Mouse (Mus musculus) kidney, adult 2 months (tissue): Measurements from ENCODE around the gene Fxyd5. TPM values are rescaled to one million over a fixed set of nuclear protein-coding genes. Genes with fewer than 3 reads are reported as not detected.

ENCODE experiments used
- DNase-seq: peaks from one replicate; pipeline ENCODE4 v3.0.0; 2021
- H3K27ac ChIP-seq: fragments of 200-500 bp; 2 replicates; pipeline ENCODE4 v1.5.1; 2012; ENCODE audit warnings: low read depth, low read length, control low read depth, inconsistent platforms; ENCODE audit not compliant: insufficient read depth
- H3K27me3 ChIP-seq: fragments of 200-500 bp; replicated peaks from 2 replicates; pipeline ENCODE4 v1.6.1; 2012; ENCODE audit warnings: mild to moderate bottlenecking, moderate library complexity, low read length, inconsistent platforms; ENCODE audit not compliant: control insufficient read depth, insufficient read depth
- H3K36me3 ChIP-seq: fragments of 200-500 bp; 2 replicates; pipeline ENCODE4 v1.6.1; 2012; ENCODE audit warnings: mild to moderate bottlenecking, moderate library complexity, low read length, inconsistent platforms; ENCODE audit not compliant: control insufficient read depth, insufficient read depth
- H3K4me1 ChIP-seq: fragments of 200-500 bp; 2 replicates; pipeline ENCODE4 v1.6.1; 2011; ENCODE audit warnings: low read length; ENCODE audit not compliant: control insufficient read depth, insufficient read depth
- H3K4me3 ChIP-seq: fragments of 200-500 bp; 2 replicates; pipeline ENCODE4 v1.5.1; 2011; ENCODE audit warnings: mild to moderate bottlenecking, low read depth, low read length, control low read depth; ENCODE audit not compliant: insufficient read depth
- CTCF ChIP-seq: fragments of 200-500 bp; conservative IDR thresholded peaks from 2 replicates; pipeline ENCODE4 v1.5.1; 2011; ENCODE audit warnings: low read depth, mild to moderate bottlenecking, control low read depth, low read length, moderate library complexity, mixed read lengths; ENCODE audit not compliant: insufficient read depth, insufficient read length
- POLR2A ChIP-seq: fragments of 200-500 bp; IDR thresholded peaks from one replicate; pipeline ENCODE4 v1.6.1; 2011; ENCODE audit warnings: low read depth, low read length, control low read depth
- WGBS: fragments of 180-500 bp; shearing (Covaris S2); methylation state at CpG from one replicate; pipeline ENCODE4 v1.1.7; 2018; 5-methylcytosine and 5-hydroxymethylcytosine counted together
- polyA plus RNA-seq: library from polyadenylated mRNA; depleted of rRNA; stranded (reverse); fragments of >200 nt; gene quantifications from 2 replicates; pipeline ENCODE4 v1.2.3, GENCODE M21; 2012

The Fxyd5 gene
- polyA plus RNA-seq, 1 experiment: 54.2 TPM

DNA sequence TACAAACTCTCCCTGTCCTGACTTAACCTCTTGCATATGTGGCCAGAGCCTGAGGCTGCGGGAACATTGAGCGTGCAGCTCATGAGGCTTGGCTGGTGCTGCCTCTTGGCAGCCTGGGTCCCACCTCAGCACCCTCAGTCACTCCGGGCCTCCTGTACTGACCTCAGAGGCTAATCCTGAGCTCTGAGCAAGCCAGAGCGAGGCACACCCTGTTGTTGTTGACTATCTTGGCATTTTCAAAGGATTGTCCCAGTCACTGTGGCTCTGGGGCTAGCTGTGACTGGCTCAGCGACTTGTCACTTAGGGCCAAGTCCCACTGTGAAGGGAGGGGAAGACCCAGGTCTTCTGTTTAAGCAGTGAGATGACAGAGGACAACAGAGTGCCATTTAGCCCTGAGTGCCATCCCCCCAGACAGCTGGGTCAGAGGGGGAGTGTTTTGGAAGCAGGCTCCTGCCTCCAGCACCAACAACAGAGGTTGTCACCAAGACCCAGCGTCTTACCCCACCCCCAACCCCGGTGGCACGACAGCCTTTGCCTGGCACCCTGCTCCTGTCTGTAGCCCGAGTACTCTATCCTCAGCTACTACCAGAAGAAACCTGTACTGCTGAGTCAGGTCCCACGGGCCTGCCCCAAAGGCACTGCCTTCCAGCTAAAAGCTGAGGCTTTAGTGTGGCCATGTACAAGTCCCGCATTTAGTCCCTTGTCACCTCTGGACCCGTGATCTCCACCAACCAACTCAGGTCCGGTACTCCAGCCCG is 40.7 kb upstream of the Fxyd5 start:
- Histone ChIP-seq H3K4me1 (no peaks in the 10 kb centered on the region), H3K27me3 (no peaks in the 10 kb centered on the region), H3K27ac (no peak overlapping the region), H3K4me3 (no peak overlapping the region), H3K36me3 (no peaks in the 10 kb centered on the region)
- no peak for TF ChIP-seq CTCF
- TF ChIP-seq POLR2A: no peak
- 63% methylated on average over 14 of the region's 14 CpGs for WGBS
- peak; percentile 35 for DNase-seq

DNA sequence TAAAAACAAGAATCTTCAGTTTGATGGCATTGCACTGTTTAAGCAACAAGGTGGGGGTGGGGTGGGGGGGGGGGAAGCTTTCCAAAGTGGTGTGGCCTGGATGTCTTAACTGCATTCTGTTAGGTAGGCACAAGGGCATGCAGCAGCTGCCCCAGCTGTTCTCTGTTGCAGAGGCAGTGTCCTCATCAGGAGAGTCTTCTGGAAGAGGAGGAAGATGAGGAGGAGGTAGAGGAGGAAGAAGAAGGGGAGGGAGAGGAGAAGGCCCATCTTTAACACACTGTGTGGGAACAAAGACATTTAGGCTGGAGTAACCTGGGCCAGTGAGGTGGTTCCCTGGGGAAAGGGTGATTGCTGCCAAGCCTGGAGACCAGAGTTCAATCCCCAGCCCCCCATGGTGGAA is 39.8 kb upstream of the Fxyd5 start:
- no peaks in the 10 kb centered on the region for H3K27me3 ChIP-seq
- no peak overlapping the region for H3K27ac ChIP-seq
- no peak overlapping the region for H3K4me3 ChIP-seq
- H3K4me1 ChIP-seq: no peaks in the 10 kb centered on the region
- H3K36me3 ChIP-seq: no peaks in the 10 kb centered on the region
- no peak for TF ChIP-seq CTCF
- TF ChIP-seq POLR2A: no peak
- DNase-seq: no peak

DNA sequence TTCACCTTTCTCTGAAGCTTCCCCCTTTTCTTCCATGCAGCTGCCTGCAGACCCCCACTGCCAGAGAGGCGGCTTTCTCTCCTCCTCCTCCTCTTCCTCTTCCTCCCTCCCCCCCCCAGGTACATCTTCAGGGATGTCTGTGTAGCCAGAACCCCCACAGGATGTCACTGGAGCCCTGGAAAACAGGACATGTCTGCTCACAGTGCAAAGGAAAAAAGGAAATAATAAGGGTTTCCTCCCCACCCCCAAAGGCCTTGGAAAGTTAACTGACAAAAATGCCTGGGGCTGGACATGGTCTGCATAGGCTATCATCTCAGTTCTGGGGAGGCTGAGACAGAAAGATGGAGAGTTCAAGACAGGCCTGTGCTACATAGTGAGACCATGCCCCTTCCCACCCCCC is 38.8 kb upstream of the Fxyd5 start:
- no peak for TF ChIP-seq CTCF
- TF ChIP-seq POLR2A: no peak
- H3K4me3 ChIP-seq: no peak overlapping the region
- WGBS: 64% methylated on average over 1 of the region's 1 CpGs
- H3K4me1 ChIP-seq: no peaks in the 10 kb centered on the region
- no peaks in the 10 kb centered on the region for H3K36me3 ChIP-seq
- no peak overlapping the region for H3K27ac ChIP-seq
- DNase-seq: no peak
- no peaks in the 10 kb centered on the region for H3K27me3 ChIP-seq

DNA sequence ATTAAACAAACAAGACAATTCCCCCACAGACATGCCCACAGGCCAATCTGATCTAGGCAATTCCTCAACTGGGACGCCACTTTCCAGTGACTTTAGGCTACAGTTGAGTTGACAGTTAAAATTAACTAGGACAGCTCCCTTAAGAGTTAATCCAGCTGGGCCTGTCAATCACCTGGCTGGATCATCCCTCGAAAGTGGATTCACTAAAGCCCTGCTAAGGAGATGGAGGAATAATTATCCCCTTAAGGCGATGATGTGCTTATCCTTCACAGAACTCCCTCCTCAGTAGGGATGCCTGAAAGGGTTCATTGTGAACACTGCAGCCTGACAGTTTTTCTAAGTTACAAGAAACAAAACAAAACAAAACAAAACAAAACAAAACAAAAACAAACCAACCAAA is 38.3 kb upstream of the Fxyd5 start:
- H3K27me3 ChIP-seq: no peaks in the 10 kb centered on the region
- no peak for TF ChIP-seq CTCF
- no peak for TF ChIP-seq POLR2A
- no peak overlapping the region for H3K27ac ChIP-seq
- 68% methylated on average over 3 of the region's 3 CpGs for WGBS
- no peak overlapping the region for H3K4me3 ChIP-seq
- no peak for DNase-seq
- no peaks in the 10 kb centered on the region for H3K36me3 ChIP-seq
- no peaks in the 10 kb centered on the region for H3K4me1 ChIP-seq

DNA sequence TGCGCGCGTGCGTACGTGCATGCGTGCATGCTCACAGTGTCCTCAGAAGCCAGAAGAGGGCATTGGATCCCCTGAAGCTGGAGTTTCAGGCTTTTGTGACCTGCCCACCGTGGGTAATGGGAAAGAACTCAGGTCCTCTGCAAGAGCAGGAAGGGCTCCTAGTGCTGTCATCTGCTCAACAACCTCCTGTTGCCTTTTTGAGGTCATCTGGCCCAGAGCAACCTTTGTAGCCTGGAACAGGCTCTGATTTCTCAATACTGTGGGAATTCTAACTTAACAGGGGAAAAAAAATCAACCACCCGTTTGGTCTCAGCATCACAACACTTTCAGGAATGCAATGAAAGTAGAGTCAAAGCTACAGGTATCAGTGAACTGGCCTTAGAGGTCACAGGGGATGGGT is 37.4 kb upstream of the Fxyd5 start:
- 80% methylated on average over 8 of the region's 8 CpGs for WGBS

DNA sequence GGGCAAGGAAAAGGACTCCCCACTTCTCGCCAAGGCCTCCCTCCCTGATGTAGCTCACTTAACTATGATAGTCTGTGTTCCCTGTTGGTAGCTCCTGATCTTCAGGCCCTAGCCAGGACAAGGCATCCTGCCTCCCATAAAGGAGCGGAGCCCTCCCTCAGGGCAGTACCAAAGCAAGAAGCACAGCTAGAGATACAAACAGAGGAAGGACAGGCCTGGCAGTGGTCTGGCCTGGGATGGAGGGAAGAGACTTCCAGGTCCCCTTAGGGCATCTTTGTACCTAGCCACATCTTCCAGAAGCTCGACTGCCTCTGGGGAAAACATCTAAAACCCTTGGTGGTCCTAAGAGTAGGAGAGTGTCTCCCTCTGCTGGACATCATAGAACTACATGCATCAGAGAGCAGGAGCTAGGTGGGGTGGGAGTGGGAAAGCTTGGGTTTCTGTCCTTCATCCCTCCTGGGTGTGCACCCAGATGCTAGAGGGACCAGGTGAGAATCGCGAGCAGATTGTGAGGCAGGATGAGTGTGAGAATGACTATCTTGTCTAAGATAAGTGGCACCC is 35.7 kb upstream of the Fxyd5 start:
- Histone ChIP-seq H3K4me3 (no peak overlapping the region), H3K27ac (no peak overlapping the region), H3K36me3 (no peaks in the 10 kb centered on the region), H3K4me1 (no peaks in the 10 kb centered on the region), H3K27me3 (no peaks in the 10 kb centered on the region)
- no peak for DNase-seq
- 45% methylated on average over 5 of the region's 5 CpGs for WGBS
- TF ChIP-seq POLR2A: no peak
- TF ChIP-seq CTCF: peak; percentile 57

More for the DNA sequence above, 37.4 kb upstream of the Fxyd5 start:
- Histone ChIP-seq H3K4me3 (no peak overlapping the region), H3K27ac (no peak overlapping the region), H3K27me3 (no peaks in the 10 kb centered on the region), H3K36me3 (no peaks in the 10 kb centered on the region), H3K4me1 (no peaks in the 10 kb centered on the region)
- TF ChIP-seq CTCF (no peak), POLR2A (no peak)
- no peak for DNase-seq

DNA sequence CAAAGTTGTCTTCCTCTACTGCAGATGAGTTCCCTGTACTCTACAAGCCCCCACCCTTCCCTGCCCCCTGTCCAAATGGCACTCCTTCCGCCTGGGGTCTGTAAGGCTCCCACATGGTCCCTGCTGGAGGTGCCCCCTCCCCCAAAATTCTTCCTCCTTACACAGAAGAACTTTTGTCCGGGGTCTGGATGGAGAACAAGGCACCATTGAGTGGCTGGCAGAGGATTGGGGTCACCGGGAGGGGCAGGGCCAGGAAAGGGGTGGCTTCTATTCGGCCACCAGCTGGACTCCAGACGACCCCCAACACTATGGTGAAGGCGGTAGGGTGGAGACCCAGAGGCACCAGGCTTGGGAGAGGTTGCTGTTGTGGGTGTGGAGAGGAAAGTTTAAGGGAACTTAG is 35.2 kb upstream of the Fxyd5 start:
- Histone ChIP-seq H3K27ac (no peak overlapping the region), H3K4me1 (no peaks in the 10 kb centered on the region), H3K27me3 (no peaks in the 10 kb centered on the region), H3K4me3 (no peak overlapping the region), H3K36me3 (no peaks in the 10 kb centered on the region)
- TF ChIP-seq CTCF: no peak
- no peak for TF ChIP-seq POLR2A
- WGBS: 63% methylated on average over 6 of the region's 6 CpGs
- no peak for DNase-seq
